Comparison of ENCODE assay signal across 1 mouse cellular context in the genomic region with DNA sequence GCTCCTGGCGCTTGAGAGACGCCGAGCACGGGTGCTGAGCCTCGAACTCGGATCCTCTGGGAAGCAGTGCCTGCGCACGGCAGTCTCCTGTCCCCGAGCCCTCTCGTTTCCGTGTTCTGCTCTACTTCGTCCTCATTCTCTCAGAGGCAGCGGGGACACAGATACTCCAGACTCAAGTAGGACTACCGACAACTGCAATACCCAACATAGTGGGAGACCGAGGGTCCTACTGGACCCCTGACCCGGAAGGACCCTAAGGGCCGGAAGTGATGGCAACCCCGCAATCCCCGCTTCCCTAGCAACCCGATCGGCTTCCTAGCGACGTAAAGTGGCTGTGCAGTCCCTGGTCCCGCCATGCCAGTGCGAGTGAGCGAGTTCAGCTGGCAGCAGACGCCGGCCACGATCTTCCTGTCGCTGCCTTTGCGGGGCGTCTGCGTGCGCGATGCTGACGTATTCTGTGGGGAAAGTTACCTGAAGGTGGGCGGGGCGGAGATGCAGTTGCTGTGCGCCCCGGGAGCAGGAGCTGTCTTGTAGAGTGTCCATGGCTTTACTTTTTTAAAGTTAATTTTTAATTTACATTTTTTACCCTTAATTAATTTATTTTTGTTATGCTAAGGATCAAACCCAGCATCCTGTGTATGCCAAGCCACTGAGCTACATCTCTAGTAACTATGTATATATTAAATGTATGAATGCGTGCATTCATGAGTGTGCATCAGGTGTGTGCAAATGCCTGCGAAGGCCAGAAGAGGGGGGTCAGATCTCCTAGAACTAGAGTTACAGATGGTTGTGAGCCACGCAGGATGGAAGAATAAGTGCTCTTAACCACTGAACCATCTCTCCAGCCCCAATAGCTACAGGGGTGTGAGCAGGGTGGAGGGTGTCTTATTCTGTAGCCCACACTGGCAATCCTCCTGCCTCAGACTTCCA.
TF ChIP-seq lines count a peak whose summit lies in the region.

Gene Dyx1c1 (plus strand): TSS at position 265 of the 930 bp plus-strand sequence.
Gene Gm44503 (plus strand): TSS at position 332 of the 930 bp plus-strand sequence.

TF ChIP-seq in CH12.LX, 34 proteins besides CTCF, POLR2A, EP300 and RAD21 (continued from another document):
- TF ChIP-seq E2F4 (IDR thresholded peaks at IDR 0.05; ENCODE audit: insufficient replicate concordance, low read depth, low read length) (no peak), IRF4 (IDR thresholded peaks at IDR 0.05; ENCODE audit: low read depth, low read length) (no peak), MEF2A (IDR thresholded peaks at IDR 0.05; ENCODE audit: borderline replicate concordance, low read depth, low read length) (0 out of 2 replicates have a peak, but pooled peaks have one; percentile 34), ELF1 (IDR thresholded peaks at IDR 0.05; ENCODE audit: low read depth, low read length) (peak; percentile 82), MXI1 (IDR thresholded peaks at IDR 0.05; ENCODE audit: low read depth, low read length) (peak; percentile 69; the same call in 1 of the 2 replicates), PAX5 (IDR thresholded peaks at IDR 0.05; ENCODE audit: low read length) (no peak)
